Mouse (Mus musculus): Measurements from ENCODE around the gene Abhd6. TPM values are rescaled to one million over a fixed set of nuclear protein-coding genes. Genes with fewer than 3 reads are reported as not detected.

Abhd6 gene
- polyA plus RNA-seq, 1 experiment: 13.2 TPM

GRCm38 (mm10) chr14:8007084-8007483, 4.4 kb downstream of the Abhd6 start:
- no peak for TF ChIP-seq POLR2A (IDR thresholded peaks at IDR 0.05; ENCODE audit: borderline replicate concordance, extremely low read depth, low read depth, low read length)
- no peak for TF ChIP-seq CTCF (IDR thresholded peaks at IDR 0.05; ENCODE audit: insufficient read depth, low read length)
- Histone ChIP-seq H3K4me3 (replicated peaks; ENCODE audit: extremely low read depth, low read depth, low read length) (no peak overlapping the region), H3K4me1 (ENCODE audit: control insufficient read depth, insufficient read depth, low read length) (no peaks in the 10 kb centered on the region)

DNA sequence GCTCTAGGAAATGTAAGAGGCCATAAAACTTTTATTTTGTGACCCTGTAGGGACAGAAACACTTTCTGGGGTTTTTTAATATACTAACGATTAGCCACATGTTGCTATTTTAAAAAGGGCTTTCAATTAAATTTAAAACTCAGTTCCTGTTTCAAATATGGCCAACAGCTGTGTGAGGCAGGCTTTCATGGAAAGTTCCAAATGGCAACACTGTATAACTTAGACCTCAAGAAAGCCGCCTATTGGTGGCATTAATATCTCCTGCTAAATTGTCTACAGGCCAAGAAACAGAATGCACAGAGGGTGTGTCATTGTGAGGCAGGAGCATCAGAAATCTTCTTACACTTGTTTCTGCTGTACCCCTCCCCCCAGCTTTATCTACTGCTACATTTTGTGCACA, 4.8 kb downstream of the Abhd6 start:
- no peak overlapping the region for H3K4me3 ChIP-seq (replicated peaks; ENCODE audit: extremely low read depth, low read depth, low read length)
- H3K4me1 ChIP-seq (ENCODE audit: control insufficient read depth, insufficient read depth, low read length): no peaks in the 10 kb centered on the region
- DNase-seq: no peak
- TF ChIP-seq CTCF (IDR thresholded peaks at IDR 0.05; ENCODE audit: insufficient read depth, low read length) (no peak), POLR2A (IDR thresholded peaks at IDR 0.05; ENCODE audit: borderline replicate concordance, extremely low read depth, low read depth, low read length) (no peak)
- 74% methylated on average over 2 of the region's 2 CpGs for WGBS

More at GRCm38 (mm10) chr14:8007084-8007483, 4.4 kb downstream of the Abhd6 start:
- no peak for DNase-seq

DNA sequence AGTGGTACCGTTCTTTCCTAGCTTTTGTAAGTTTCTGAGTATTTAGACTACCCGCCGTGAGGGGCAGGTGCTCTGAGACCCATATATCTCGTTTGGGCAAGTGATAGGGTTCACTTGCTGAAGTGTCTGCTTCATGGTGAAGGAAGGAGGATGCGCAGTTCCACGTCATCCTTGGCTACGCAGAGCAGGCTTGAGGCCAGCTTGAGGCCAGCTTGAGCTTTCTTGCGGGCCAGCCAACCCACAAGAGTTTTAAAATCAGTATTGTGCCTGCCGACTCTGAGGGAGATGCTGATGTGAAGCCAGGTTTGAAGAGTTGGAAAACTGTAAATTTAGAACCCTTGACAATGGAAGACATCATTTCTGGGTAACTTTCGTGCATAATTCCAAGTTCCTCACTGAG, 5.2 kb downstream of the Abhd6 start:
- no peak overlapping the region for H3K4me3 ChIP-seq (replicated peaks; ENCODE audit: extremely low read depth, low read depth, low read length)
- no peak for TF ChIP-seq CTCF (IDR thresholded peaks at IDR 0.05; ENCODE audit: insufficient read depth, low read length)
- TF ChIP-seq POLR2A (IDR thresholded peaks at IDR 0.05; ENCODE audit: borderline replicate concordance, extremely low read depth, low read depth, low read length): no peak
- no peak for DNase-seq
- peaks cover 2% of the 10 kb centered on the region; the same call in 1 of the 2 replicates for H3K4me1 ChIP-seq (ENCODE audit: control insufficient read depth, insufficient read depth, low read length)
- WGBS: 87% methylated on average over 10 of the region's 10 CpGs

DNA sequence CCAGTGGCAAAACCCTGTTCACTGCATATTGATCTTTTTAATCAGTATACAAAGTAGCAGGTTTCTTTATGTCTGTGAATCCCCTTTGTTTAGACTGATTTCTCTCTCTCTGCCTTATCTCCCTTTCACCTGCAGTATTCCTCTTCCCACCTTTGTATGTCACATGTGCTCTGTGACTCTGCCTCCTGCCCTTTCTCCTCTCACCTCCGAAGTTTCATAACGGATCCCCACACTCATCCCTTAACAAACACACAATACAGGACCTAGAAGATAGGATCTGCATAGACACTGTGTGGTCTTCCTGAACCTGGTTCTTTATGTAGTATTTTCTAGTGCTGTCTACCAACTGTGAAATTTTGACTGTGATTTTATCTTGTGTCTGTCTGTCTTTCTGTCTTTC, 8.6 kb downstream of the Abhd6 start:
- TF ChIP-seq POLR2A (IDR thresholded peaks at IDR 0.05; ENCODE audit: borderline replicate concordance, extremely low read depth, low read depth, low read length) (no peak), CTCF (IDR thresholded peaks at IDR 0.05; ENCODE audit: insufficient read depth, low read length) (no peak)
- H3K4me1 ChIP-seq (ENCODE audit: control insufficient read depth, insufficient read depth, low read length): peaks cover 4% of the 10 kb centered on the region; the same call in 1 of the 2 replicates
- 79% methylated on average over 2 of the region's 2 CpGs for WGBS
- DNase-seq: no peak
- H3K4me3 ChIP-seq (replicated peaks; ENCODE audit: extremely low read depth, low read depth, low read length): no peak overlapping the region

DNA sequence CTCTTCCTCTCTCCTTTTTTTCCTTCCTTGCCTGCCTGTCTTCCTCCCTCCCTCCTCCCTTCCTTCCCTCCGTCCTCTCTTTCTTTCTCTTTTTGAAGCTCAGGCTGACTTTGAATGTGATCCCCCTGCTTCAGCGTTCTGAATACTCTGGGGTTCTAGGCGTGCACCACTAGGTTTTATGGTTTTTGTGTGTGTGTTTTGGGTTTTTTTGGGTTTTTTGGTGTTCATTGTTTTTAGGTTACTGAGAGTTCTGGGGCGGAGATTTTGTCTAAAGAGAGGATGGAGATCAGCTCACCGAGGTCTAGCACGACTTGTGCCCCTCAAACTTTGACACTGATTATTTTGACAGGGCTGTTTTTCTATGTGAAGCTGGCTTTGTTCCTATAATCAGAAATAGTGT, 9.2 kb downstream of the Abhd6 start:
- WGBS: 83% methylated on average over 6 of the region's 6 CpGs
- TF ChIP-seq CTCF (IDR thresholded peaks at IDR 0.05; ENCODE audit: insufficient read depth, low read length) (no peak), POLR2A (IDR thresholded peaks at IDR 0.05; ENCODE audit: borderline replicate concordance, extremely low read depth, low read depth, low read length) (no peak)
- DNase-seq: no peak
- H3K4me3 ChIP-seq (replicated peaks; ENCODE audit: extremely low read depth, low read depth, low read length): no peak overlapping the region
- peaks cover 4% of the 10 kb centered on the region; the same call in 1 of the 2 replicates for H3K4me1 ChIP-seq (ENCODE audit: control insufficient read depth, insufficient read depth, low read length)

DNA sequence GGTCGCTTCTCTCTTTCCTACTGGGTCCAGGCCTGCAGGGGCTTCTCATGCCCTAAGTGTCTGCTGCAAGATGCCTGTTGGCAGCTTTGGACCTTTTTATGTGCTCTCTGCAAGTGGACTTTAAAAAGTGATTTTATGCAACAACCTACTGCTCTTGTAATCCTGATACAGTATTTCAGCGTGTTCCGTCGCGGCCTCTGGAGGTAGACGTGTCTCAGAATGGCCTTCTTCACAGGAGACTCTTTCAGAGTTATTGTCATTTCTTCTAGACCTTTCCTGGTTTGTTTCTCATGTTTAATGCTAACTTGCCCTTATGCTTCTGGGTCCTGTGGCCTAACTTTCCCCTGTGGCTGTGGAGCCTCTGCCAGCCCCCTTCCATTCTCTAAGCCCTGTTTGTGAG, 13.1 kb downstream of the Abhd6 start:
- WGBS: 94% methylated on average over 6 of the region's 6 CpGs
- no peak for TF ChIP-seq POLR2A (IDR thresholded peaks at IDR 0.05; ENCODE audit: borderline replicate concordance, extremely low read depth, low read depth, low read length)
- no peak for DNase-seq
- Histone ChIP-seq H3K4me3 (replicated peaks; ENCODE audit: extremely low read depth, low read depth, low read length) (no peak overlapping the region), H3K4me1 (ENCODE audit: control insufficient read depth, insufficient read depth, low read length) (peaks cover 4% of the 10 kb centered on the region; the same call in 1 of the 2 replicates)

- 61% methylated on average over 6 of the region's 6 CpGs for WGBS
- DNase-seq: no peak
- Histone ChIP-seq H3K4me3 (replicated peaks; ENCODE audit: extremely low read depth, low read depth, low read length) (no peak overlapping the region), H3K4me1 (ENCODE audit: control insufficient read depth, insufficient read depth, low read length) (peaks cover 4% of the 10 kb centered on the region; the same call in 1 of the 2 replicates)
- no peak for TF ChIP-seq CTCF (IDR thresholded peaks at IDR 0.05; ENCODE audit: insufficient read depth, low read length)
- TF ChIP-seq POLR2A (IDR thresholded peaks at IDR 0.05; ENCODE audit: borderline replicate concordance, extremely low read depth, low read depth, low read length): no peak
These were observed 13.6 kb downstream of the Abhd6 start for GRCm38 (mm10) chr14:8016276-8016675.

- WGBS: 84% methylated on average over 1 of the region's 1 CpGs
These were observed 14.2 kb downstream of the Abhd6 start for GRCm38 (mm10) chr14:8016951-8017350.

GRCm38 (mm10) chr14:8020011-8020410, 17.3 kb downstream of the Abhd6 start:
- TF ChIP-seq POLR2A (IDR thresholded peaks at IDR 0.05; ENCODE audit: borderline replicate concordance, extremely low read depth, low read depth, low read length) (no peak), CTCF (IDR thresholded peaks at IDR 0.05; ENCODE audit: insufficient read depth, low read length) (no peak)
- 95% methylated on average over 1 of the region's 1 CpGs for whole genome bisulfite sequencing
- no peak for DNase-seq
- H3K4me1 ChIP-seq (ENCODE audit: control insufficient read depth, insufficient read depth, low read length): no peaks in the 10 kb centered on the region
- no peak overlapping the region for H3K4me3 ChIP-seq (replicated peaks; ENCODE audit: extremely low read depth, low read depth, low read length)

More at GRCm38 (mm10) chr14:8016951-8017350, 14.2 kb downstream of the Abhd6 start:
- no peak for DNase-seq
- peaks cover 4% of the 10 kb centered on the region; the same call in 1 of the 2 replicates for H3K4me1 ChIP-seq (ENCODE audit: control insufficient read depth, insufficient read depth, low read length)
- no peak overlapping the region for H3K4me3 ChIP-seq (replicated peaks; ENCODE audit: extremely low read depth, low read depth, low read length)
- no peak for TF ChIP-seq POLR2A (IDR thresholded peaks at IDR 0.05; ENCODE audit: borderline replicate concordance, extremely low read depth, low read depth, low read length)
- no peak for TF ChIP-seq CTCF (IDR thresholded peaks at IDR 0.05; ENCODE audit: insufficient read depth, low read length)

- 94% methylated on average over 7 of the region's 7 CpGs for WGBS
- H3K4me3 ChIP-seq (replicated peaks; ENCODE audit: extremely low read depth, low read depth, low read length): no peak overlapping the region
- no peak for DNase-seq
These were observed 17.8 kb downstream of the Abhd6 start for GRCm38 (mm10) chr14:8020546-8020945.

More at GRCm38 (mm10) chr14:8020546-8020945, 17.8 kb downstream of the Abhd6 start:
- H3K4me1 ChIP-seq (ENCODE audit: control insufficient read depth, insufficient read depth, low read length): no peaks in the 10 kb centered on the region
- no peak for TF ChIP-seq POLR2A (IDR thresholded peaks at IDR 0.05; ENCODE audit: borderline replicate concordance, extremely low read depth, low read depth, low read length)
- no peak for TF ChIP-seq CTCF (IDR thresholded peaks at IDR 0.05; ENCODE audit: insufficient read depth, low read length)

All from lung, adult 2 months (tissue).